Mouse (Mus musculus) T-helper 1 cell (primary cell): ENCODE data around the gene Zfp646.
"Not testable (repeated sequence)": the region's sequence is repeated elsewhere in the genome, so short reads cannot be mapped to it uniquely, and the experiment has no call there.

Experiments
- in situ Hi-C: fragments of 300-600 bp; cut with MboI, MseI; formaldehyde crosslinking; loops from one replicate; pipeline ENCODE4 v1.15.1; 2025; ENCODE audit warnings: high pct_unique_total_duplicates

The Zfp646 gene

DNA sequence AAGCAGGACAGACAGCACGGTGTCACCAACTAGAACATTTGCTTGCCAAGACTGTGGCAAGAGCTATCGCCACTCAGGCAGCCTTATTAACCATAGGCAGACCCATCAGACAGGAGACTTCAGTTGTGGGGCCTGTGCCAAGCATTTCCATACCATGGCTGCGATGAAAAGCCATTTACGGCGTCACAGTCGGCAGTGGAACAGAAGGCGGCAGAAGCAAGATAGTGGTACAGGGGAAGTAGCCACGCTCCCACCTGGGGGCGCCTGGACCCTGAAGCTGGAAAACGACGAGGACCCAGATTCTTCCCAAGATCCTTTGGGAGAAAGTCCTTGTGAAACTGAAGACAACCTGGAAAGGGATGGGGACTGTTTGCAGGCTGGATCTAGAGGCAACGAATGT, 4.4 kb downstream of the Zfp646 start:
- in situ Hi-C loops: no loop called here

DNA sequence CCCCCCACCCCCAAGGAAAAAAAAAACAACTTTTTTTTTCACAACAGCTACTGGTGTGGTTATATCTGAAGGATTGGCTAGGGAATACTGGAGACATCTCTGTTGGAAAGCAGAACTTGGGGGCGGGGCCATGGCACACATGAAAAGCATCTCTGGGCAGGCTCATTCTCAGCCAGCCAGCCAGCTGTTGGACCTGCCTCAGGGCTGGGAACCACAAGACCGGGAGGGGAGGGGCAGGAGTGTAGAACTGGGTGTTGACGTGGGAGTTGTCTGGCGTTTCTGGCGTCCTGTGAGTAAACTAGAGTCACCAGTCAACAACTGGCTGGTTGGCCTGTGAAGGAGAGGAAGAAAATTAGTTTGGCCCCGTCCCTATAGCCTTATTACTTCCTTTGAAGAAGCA, 9.9 kb downstream of the Zfp646 start:
- in situ Hi-C loops: no loop called here

DNA sequence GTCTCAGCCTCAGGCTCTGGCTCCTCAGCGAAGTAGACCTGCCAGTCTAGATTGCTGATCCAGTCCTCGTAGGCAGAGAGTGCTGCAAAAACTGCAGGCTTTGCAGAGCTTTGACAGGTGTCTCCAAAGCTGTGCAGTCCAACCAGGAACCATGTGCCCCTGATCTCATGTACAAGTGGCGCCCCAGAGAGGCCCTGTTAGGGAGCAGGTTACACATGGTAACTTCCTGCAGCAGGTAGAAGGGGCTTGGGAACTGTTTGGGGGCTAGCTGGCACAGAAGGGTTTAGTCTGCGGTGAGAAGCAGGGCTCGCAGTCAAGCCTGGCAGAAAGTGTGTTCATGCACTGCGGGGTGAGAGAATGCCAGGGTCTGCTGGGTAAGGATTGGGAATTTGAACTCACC, 10.5 kb downstream of the Zfp646 start:
- in situ Hi-C loops: no loop called here

DNA sequence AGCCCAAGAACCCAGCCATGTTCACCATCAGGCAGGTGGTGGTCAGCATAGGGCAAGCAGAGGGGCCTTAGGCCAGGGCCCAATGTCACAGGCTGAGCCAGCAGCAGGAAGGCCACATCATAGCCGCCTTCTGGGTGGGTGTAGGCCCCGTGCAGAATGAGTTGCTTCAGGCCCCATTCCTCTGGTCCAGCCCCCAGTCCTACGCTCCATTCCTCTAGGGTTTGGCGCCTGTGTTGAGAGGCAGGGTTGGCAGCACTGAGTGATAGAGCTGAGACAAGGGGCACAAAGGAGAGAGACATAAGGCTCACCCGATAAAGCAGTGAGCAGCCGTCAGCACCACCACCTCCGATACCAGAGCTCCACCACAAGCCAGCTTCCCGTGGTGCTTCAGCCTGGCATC, 11.2 kb downstream of the Zfp646 start:
- in situ Hi-C loops: no loop called here

DNA sequence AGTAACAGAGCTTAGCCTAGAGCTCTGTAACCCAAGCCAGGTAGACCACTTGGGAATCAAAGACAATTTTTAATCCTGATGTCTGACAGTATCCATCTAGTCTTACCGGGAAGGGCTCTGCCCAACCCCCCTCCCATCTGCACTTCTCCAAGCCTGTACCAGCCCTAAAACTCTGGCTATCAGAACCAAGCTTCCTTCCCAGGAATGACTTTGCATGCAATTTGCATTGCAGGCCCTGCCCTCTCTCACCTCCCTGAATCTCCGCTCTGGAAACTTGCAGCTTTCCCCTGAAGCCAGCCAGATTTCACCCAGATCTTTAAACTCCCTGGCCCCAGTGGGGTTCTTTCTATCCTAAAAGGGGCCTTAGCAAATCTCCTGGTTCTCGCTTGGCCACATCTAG, 11.8 kb downstream of the Zfp646 start:
- in situ Hi-C loops: no loop called here

DNA sequence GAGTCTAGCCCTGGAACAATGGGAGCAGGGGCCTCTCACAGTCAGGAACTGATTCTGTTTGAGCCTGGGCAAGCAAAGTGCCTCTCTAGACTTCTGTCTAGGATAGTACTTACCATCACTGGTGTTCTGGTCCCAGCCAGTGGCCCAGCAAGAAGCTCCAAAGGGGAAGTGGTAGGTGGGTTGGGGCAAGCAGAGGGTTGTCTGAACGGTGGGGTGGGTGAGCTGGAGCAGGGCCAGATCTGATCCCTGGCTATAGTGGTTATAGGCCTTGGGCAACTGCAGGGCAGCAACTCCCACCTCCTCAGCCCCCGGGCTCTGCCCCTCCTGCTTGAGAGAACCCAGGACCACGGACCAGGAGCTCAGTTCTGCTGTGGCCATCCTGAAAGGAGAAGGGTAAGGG, 12.8 kb downstream of the Zfp646 start:
- in situ Hi-C loops: no loop called here

DNA sequence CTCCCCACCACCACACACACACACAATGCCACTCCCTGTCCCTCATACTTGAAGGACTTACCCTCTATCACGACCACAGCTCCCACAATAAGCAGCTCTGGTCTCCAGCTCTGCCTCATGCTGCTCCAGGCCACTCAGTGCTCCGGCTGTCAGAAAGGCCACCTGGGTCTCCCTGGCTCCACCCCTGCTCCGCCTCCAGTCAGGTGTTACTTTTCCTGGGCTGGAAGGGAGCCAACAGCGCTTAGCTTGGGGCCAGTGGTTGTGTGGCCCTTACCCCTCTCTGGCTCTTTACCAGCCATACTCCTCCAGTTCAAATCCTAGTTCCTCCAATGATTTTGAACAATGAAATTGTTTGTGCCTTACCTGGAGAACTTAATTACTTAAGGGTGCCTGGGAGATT, 14.8 kb downstream of the Zfp646 start, which contains the start of gene Prss53:
Gene Prss53 (minus strand): TSS at position 173 of the 400 bp plus-strand sequence.
- in situ Hi-C loops: no loop called here

DNA sequence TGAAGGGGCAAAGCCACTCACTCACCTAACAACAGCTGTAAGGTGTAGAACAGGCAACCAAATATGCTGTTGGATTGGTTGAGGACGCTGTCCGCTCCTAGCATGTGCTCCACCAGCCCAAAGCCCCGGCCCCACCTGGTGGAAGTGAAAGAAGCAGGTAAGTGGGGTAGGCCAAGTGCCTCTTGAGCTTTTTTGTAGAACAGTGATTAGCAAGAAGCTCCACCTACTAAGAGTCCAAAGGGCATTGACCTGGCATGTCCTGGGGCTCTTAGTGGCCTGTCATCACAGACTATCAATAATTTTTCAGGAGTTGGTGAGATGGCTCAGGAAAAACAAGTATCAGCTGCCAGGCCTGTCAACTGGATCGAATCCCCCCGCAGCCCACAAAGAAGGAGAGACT, 18.5 kb downstream of the Zfp646 start:
- in situ Hi-C loops: no loop called here

DNA sequence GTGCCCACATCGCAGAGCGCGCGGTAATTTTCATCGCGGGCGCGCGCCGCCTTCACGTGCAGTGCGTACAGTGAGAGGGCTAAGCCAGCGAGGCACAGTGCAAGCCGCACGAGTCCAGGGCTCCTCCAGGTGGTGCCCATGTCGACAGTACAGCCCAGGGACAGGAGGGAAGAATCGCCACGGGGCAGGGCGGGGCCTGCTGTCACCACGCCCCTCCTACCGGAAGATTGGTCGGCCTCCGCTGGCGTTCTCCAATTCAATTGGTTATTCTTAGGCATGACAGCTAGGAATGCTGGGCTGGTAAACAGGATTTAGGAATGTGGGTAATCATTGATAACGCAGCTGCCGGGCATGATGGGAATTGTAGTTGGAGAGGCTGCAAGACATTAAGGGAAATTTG, 19.4 kb downstream of the Zfp646 start, which contains the start of the genes Gm21974 and Vkorc1:
Gene Gm21974 (minus strand): TSS at position 13 of the 400 bp plus-strand sequence.
Gene Vkorc1 (minus strand): TSS at position 176 of the 400 bp plus-strand sequence.
- in situ Hi-C loops: no loop called here

DNA sequence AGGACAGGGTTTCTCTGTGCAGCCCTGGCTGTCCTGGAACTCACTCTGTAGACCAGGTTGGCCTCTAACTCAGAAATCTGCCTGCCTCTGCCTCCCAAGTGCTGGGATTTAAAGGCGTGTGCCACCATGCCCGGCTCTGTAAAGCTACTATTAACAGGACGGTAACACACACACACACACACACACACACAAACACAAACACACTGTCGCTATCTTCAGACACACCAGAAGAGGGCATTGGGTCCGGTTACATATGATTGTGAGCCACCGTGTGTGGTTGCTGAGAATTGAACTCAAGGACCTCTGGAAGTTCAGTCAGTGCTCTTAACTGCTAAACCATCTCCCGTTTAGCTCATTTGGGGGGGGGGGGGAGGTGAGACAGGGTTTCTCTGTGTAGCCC, 19.9 kb downstream of the Zfp646 start:
- in situ Hi-C loops: not testable (repeated sequence)

DNA sequence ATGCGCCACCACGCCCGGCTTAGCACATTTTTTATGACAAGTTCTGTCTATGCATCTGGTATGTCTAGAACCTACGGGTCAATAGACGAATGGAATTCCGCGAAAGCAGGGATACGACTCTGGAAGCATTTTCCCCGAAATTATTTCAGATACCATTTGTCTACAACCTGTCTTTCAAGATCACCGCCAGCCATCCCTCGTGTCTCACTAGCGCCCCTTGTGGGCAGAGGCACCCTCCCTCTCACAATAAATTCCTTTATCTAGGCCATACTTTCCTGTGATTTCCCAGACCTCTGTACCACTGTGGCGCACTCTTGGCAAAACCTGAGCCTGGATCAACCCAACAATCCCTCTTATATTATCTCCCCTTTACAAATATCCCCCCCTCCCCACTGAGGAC, 20.4 kb downstream of the Zfp646 start:
- in situ Hi-C loops: no loop called here

DNA sequence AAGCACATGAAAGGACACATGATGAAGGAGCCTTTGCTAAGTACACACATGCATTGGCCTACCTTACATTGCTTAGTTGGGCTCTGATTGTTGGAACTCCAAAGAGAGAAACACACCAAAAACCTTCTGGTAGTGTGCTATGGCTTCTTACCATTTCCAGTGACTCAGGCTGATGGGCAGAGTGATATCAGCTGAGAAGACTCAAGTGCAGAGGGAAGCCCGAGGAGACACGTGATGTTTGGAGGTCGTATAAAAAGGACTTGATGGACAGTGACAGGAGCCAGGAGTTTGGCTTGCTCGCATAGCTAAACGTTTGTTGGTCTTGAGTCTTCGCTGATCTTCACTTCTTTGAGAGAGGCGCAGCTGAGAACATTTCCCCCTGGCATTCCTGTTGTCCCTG, 21.5 kb downstream of the Zfp646 start:
- in situ Hi-C loops: no loop called here

DNA sequence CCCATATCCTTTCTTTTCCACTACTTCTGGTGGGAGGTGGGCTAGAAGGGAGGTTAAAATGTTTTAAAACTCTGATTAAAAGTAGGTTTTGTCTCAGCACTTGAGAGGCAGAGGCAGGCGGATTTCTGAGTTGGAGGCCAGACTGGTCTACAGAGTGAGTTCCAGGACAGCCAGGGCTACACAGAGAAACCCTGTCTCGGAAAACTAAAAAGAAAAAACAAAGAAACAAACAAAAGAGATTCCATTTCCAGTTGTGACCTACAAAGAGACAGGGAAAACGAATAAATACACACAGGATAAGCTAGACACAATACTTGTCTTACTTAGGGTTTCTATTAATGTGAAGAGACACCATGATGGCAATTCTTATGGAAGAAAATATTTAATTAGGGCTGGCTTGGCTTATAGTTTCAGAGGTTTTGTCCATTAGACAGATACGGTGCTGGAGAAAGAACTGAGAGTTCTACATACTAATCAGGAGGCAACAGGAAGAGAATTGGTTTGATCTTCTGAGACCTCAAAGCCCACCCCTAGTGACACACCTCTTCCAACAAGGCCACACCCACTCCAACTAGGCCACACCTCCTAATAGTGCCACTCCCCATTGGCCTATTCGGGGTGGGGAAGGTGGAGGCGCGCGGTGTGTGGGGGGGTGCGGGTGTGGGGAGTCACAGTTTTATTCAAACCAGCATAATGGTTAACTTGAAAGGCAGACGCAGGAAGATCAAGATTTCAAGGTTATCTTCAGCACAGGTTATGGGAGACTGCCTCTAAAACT, 22.3 kb downstream of the Zfp646 start:
- in situ Hi-C loops: no loop called here

DNA sequence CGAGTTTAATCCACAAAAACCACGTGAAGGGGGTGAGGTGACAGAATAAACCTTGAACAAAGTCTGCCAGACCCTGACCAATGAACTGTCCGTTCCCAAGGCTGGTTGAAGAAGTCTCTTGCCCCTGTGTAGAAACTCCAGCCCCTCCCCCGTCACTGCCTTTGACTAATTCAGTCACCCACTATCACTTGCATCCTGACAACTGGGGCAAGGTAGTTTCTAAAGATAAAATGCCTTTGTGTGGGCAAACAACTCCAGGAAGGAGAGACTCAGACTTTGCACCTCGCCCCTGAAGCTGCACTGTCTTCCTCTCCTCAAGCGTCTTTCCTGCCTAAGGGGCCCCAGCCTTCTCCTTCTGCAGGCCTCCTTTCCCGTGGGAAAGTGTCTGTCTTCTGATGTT, 24.0 kb downstream of the Zfp646 start:
- in situ Hi-C loops: no loop called here

DNA sequence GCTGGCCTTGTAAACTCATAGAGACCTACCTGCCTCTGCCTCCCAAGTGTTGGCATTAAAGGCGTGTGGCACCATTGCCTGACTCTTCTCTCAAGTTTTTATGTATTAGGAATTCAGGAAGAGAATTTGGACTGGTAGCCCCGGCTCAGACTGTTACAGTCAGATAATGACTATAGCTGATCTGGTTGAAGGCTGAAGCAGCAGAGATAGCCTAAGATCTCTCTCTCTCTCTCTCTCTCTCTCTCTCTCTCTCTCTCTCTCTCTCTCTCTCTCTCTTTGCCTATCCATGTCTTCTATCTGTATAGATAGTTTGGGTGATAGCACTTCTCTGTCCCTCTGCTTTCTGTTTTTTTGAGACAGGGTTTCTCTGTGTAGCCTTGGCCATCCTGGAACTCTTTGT, 25.8 kb downstream of the Zfp646 start:
- in situ Hi-C loops: no loop called here

DNA sequence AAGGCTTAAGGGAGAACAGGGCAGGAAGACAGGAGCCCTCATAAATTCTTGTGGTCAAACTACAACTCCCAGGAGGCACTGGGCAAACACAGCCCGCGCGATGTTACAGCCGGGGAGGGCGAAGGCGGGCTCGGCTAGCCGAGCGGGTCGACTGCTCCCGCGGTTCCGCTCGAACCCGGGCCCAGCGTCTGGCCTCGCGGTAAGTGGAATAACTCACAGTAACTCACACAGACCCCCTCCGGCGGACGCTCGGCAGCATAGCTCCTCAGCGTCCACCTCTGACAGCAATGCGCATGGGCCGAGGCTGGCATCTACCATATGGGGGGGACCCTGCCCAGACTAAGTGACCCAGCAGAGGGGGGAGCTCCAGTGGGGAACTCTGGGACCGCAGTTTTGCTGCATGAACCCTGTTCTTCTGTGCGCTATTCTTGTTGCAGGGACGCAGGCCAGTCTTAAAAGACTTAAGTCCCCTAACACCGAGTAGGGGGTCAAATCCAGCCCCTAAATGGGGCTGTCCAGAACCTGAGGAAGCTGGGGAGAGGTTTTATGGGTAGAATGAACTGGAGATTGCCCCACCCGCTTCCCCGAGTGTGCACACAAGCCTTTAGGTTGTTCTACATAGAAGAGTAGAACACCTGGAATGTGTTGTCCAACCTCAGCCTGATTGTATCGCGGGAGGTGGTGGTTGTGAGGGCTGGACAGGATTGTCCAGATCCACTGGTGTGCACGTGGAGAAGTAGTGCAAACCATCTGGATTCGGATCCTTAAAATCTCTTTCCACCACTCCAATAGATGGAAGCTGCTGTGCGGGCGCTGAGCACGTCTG, 28.2 kb downstream of the Zfp646 start, which contains the start of gene Bckdk:
Gene Bckdk (plus strand): TSS at position 112 of the 826 bp plus-strand sequence.
- in situ Hi-C loops: no loop called here

DNA sequence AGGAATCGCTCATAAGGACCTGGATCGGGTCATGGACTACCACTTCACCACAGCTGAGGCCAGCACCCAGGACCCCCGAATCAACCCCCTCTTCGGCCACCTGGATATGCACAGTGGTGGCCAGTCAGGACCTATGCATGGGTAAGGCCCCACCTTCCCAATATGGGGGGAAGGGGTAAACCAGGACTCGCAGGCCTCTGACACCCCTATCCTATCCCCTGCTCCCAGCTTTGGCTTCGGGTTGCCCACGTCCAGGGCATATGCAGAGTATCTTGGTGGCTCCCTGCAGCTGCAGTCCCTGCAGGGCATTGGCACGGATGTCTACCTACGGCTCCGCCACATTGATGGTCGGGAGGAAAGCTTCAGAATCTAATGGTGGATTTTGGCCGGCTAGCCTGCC, 31.9 kb downstream of the Zfp646 start:
- in situ Hi-C loops: no loop called here

DNA sequence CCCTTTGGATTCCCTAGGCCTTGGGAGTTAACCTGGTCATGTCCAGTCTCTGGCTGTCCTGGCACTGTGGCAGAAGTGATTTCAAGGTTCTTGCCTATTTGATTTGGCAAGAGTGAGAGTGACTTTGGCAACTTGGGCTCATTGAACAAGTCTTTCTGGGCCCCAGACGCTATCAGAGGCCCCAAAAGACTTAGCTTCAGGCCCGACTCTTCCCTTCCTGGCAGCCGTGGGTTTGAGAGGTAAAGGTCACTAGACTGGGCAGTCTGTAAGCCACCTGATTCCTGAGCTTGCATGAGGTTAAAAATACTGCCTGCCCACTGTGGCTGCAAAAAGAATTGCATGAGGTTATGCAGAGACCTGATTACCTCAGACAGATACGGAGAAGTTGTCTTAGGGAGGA, 32.6 kb downstream of the Zfp646 start:
- in situ Hi-C loops: no loop called here

DNA sequence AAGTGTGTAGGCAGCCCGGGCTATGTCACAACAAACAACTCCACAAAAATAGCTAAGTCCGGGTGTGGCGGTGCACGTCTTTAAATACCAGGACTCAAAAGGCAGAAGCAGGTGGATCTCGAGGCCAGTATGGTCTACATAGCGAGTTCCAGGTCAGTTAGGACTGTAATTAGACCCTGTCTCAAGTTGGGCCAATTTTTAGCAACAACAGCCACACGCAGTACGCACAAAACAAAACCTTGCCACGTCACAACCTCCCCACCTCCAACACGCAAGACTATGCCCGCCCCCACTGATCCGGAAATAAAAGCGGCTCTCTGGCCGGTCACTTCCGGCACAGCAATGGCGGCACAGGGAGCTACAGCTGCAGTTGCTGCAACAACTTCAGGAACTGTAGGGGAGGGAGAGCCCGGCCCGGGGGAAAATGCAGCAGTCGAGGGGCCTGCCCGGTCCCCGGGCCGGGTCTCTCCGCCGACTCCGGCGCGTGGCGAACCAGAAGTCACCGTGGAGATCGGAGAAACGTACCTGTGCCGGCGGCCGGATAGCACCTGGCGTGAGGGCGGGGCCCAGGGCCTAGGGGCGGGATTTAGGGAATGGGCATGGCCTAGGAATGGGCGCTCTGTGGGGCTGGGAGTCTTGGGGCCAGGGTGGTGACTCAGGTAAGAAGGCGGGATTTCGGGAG, 36.3 kb downstream of the Zfp646 start, which contains the start of gene Kat8:
Gene Kat8 (plus strand): TSS at position 327 of the 682 bp plus-strand sequence.
- in situ Hi-C loops: no loop called here

DNA sequence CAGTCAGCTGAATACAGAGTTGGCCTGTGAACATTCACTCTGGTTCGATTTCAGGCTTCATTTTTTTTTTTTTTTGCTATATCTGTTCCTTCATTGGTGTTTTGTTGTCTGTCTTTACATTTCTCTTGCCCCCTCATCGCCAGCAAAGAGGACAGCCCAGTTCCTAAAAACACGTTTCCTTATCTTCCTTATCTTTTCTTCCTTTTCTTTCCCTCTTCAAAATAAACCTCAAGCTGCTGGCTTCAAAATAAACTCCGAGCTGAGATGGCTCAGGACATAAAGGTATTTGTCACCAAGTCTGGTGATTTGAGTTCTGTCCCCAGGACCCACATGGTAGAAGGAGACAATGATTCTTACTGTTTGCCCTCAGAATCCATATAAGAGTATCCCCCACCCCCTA, 36.9 kb downstream of the Zfp646 start:
- in situ Hi-C loops: no loop called here

DNA sequence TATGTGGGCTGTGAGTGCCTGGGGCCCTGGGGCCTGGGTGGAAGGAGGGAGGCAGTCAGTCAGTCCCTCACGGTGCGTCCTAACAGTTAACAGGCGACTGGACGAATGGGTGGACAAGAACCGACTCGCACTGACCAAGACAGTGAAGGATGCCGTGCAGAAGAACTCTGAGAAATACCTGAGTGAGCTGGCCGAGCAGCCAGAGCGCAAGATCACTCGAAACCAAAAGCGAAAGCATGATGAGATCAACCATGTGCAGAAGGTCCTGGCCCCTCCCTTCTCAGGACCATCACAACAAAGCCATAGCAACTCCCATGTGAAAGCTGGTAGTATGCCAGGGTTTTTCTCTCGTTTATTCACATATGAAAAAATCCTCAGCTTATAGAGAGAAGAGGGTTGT, 39.3 kb downstream of the Zfp646 start:
- in situ Hi-C loops: no loop called here

DNA sequence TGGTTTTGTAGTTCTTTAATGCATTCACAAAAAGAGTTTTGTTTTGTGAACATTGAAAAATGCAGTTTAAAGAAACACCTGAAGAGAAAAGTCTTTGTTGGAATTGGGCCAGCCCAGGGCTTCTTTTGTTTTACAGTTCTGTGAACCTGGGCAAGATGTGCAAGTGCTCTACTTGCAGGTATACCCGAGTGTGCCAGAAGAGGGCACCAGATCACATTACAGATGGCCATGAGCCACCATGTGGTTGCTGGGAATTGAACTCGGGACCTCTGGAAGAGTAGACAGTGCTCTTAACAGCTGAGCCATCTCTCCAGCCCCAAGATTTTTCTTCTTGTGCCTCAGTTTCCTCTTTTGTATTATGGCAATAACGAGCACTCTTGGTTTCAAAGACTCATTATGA, 42.2 kb downstream of the Zfp646 start:
- in situ Hi-C loops: no loop called here
